In genomic region chr5:24237201-24237600, GRCm38 (mm10) we compare ENCODE assay signal across 16 mouse cellular contexts.
"Had no signal": no experiment of that assay in that cellular context is flagged by ENCODE, and none has a peak within 500 bp of the region (broad histone marks: within the 10 kb centered on the region; RNA-seq: fewer than 3 reads in every experiment).

No protein-coding gene starts in this region.

- H3K4me1 ChIP-seq: limb, embryonic 10.5 days; midbrain, embryonic 10.5 days; neural tube, embryonic 15.5 days had no signal

- H3K9me3 ChIP-seq: limb, embryonic 10.5 days; midbrain, embryonic 10.5 days; neural tube, embryonic 15.5 days had no signal

- H3K9ac ChIP-seq: lung, embryonic 14.5 days; neural tube, embryonic 15.5 days had no signal

- H3K36me3 ChIP-seq: limb, embryonic 10.5 days; midbrain, embryonic 10.5 days; neural tube, embryonic 15.5 days had no signal

- H3K4me3 ChIP-seq: limb, embryonic 10.5 days; midbrain, embryonic 10.5 days; myocyte; neural tube, embryonic 15.5 days had no signal

- H3K27me3 ChIP-seq: neural tube, embryonic 15.5 days had no signal

- DNase-seq: kidney, postnatal 36 days; layer of hippocampus, adult 9-11 months; layer of hippocampus, postnatal 36 days; lung, embryonic 14.5 days; lung, postnatal 10 days; lung, postnatal 4 days; midbrain, embryonic 14.5 days; right cerebral cortex, adult 18-20 months; right cerebral cortex, postnatal 25 days had no signal

- H3K27ac ChIP-seq: kidney, postnatal 0 days; limb, embryonic 10.5 days; midbrain, embryonic 10.5 days; neural tube, embryonic 15.5 days; stomach, postnatal 0 days had no signal

- H3K4me2 ChIP-seq: liver, embryonic 11.5 days; lung, embryonic 14.5 days; neural tube, embryonic 15.5 days had no signal
